Mouse (Mus musculus) gastrocnemius, postnatal 14 days (tissue): Measurements from ENCODE around the gene Lysmd1. TPM values are rescaled to one million over a fixed set of nuclear protein-coding genes. Genes with fewer than 3 reads are reported as not detected.
A peak's percentile ranks its signal among the peaks of the same experiment; 100 is the strongest.
"Not testable (repeated sequence)": the region's sequence is repeated elsewhere in the genome, so short reads cannot be mapped to it uniquely, and the experiment has no call there.

Experiments used
- DNase-seq: peaks from one replicate; pipeline ENCODE4 v3.0.0; 2021; ENCODE audit warnings: mixed read lengths
- intact Hi-C: fragments of 180-260 bp; cut with DNase I; formaldehyde crosslinking; loops from one replicate; pipeline ENCODE4 v1.15.1; 2025; ENCODE audit warnings: low total_unique reads
- long read RNA-seq, 2 experiments: library from polyadenylated mRNA; stranded (forward); transcript quantifications; one replicate each; pipeline ENCODE4 v2.0.0; 2021
- total RNA-seq, 2 experiments: library from RNA; stranded (reverse); gene quantifications; 2 replicates each; pipeline ENCODE4 v1.2.3; 2021

The Lysmd1 gene
- 1 to 10 TPM; 7.4 to 8.4 TPM for total RNA-seq
- long read RNA-seq, experiment 1, transcript Lysmd1-201 (3 exons, 2,394 nt) = major isoform, 11 of 15 reads
- long read RNA-seq, experiment 1, partial matches to known transcripts = 1 of 15 reads
- long read RNA-seq, experiment 1, other reads (novel, unspliced or antisense) = 3 of 15 reads
- long read RNA-seq, experiment 2, transcript Lysmd1-201 (3 exons, 2,394 nt) = major isoform, 16 of 19 reads
- long read RNA-seq, experiment 2, partial matches to known transcripts = 3 of 19 reads
- long read RNA-seq, experiment 2, other reads (novel, unspliced or antisense) = 0 of 19 reads

GRCm38 (mm10) chr3:95133680-95134101 lies at the start of gene Lysmd1, which contains the start of gene Scnm1:
TSS of gene Lysmd1 (plus strand) at chr3:95134088.
TSS of gene Scnm1 (minus strand) at chr3:95134011.
- DNase-seq = peak; percentile 89
- intact Hi-C loops = no loop called here

DNA sequence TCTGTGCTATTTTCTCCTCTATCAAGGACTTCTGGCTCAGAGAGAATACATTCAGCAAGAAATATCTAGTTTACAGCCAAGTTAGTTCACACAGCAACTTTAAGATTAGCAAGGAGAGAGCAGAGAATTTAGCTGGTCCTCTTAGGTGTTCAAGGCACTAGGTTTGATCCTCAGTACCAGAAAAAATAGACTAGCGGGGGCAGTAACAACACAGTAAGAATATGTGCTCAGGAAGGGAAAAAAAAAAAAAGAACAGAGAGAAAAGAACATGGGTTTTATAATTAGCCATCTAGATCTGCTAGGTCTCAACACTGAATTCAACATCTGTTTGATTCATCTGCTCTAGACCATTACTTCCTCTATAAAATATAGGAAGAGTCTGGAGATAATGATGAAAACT lies 45.8 kb upstream of the Lysmd1 start:
- DNase-seq = no peak
- intact Hi-C loops = no loop called here

DNA sequence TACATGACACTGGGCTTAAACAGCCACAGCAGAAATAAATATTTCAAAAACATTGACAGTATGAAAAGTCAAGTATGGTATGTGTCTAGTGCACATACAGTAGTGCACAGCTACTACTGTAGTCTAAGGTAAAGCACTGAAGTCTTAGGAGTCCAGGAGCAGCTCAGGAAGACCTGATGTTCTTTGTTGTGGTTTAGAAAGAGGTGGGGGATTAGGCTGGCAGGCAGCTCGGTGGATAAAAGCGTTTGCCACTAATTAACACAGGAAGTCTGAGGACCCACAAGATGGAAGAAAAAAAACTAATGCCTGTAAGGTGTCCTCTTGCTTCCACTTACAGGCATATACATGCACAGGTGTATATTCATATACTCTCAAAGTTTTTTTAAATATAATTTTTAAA lies 33.0 kb upstream of the Lysmd1 start:
- intact Hi-C loops = no loop called here

DNA sequence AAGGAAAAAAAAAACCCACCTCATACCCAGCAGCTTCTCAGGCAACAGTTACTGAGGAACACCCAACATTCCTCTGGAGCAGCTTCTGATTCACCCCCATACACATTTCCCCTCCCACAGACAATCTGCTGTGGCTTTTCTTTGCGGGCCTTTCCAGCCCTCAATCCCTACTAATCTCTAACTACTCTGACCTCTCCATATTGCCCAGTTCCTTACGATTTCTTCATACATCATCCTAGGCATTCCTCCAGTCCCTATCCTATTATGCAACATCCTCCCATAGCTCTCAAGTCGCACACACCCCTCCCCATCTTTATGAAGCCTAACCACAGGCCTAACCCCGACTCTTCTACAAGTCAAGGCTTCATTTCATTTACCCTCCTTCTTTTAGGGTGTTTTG lies 28.8 kb upstream of the Lysmd1 start:
- DNase-seq = no peak
- intact Hi-C loops = no loop called here

More for the DNA sequence above, 33.0 kb upstream of the Lysmd1 start:
- DNase-seq = no peak

GRCm38 (mm10) chr3:95105586-95106337 lies 28.1 kb upstream of the Lysmd1 start:
- intact Hi-C loops = no loop called here
- no peak for DNase-seq

DNA sequence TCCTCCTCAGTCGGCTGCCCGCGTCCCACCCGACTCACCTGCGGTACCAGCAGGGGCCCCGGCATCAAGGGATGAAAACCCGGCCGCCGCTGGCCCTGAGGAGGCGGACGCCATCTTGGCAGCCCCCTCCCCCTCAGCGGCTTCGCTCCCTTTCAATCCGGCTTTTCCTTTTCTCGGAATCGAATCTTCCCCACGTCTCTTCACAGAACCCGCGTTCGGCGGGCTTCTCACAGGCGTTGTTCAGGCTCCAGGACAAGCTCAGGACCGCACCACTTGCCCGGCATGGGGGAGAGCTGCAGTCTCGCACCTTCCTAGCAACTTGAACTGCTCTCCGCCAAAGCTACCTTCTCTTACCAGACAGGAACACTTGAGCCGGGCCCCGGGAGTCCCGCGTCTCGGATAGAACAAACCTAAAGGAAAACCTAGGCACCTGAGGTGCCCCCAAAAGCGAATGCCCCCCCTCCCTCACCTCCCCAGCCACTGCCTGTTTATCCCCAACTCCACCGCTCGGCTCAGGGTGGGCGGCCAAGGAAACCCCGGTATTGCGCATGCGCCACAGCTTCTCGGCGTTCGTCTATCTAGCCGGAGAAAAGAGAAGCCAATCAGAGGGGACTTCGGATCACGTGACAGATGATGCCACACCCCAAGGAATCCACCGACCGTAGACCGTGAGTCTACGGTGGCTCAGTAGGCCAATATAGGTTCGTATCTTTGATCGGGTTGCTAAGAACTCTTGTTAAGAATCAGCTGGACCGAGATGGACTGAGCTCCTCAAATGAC lies 27.4 kb upstream of the Lysmd1 start, which contains the start of gene Pip5k1a:
Gene Pip5k1a (minus strand): TSS at position 593 of the 780 bp plus-strand sequence.
- DNase-seq = peak; percentile 97
- intact Hi-C loops = no loop called here

DNA sequence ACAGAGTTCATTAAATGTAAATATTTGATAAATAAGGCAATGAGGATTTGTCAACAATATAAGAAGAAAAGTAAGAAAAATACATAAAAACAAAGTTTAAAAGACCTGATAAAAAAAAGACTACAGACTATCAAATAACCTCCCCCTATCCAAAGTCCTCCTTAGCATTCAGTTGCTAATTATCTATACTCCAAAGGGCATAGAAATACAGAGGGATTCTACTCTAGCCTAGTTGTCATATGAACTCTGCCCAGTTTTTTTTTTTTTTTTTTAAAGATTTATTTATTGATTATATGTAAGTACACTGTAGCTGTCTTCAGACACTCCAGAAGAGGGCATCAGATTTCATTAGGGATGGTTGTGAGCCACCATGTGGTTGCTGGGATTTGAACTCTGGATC lies 26.6 kb upstream of the Lysmd1 start:
- DNase-seq, intact Hi-C loops: not testable (repeated sequence)

DNA sequence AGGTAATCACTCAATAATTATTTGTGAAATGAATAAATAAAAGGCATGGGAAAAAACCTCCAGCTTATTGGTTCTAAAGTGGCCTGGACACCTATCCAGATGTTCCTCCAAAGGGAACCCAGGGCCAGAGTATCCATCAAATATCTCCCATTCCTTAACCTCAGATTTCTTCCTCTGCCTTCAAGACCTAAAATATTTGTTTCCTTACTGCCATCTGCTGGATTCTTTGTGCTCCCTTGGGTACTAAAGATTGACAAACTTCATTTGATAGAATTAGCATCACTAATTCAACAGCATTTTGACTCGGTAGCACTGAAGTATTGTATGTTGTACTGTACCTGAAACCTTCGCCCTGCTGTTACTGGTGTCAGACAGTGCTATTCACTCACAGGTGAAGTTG lies 26.0 kb upstream of the Lysmd1 start:
- intact Hi-C loops = no loop called here
- DNase-seq = no peak

DNA sequence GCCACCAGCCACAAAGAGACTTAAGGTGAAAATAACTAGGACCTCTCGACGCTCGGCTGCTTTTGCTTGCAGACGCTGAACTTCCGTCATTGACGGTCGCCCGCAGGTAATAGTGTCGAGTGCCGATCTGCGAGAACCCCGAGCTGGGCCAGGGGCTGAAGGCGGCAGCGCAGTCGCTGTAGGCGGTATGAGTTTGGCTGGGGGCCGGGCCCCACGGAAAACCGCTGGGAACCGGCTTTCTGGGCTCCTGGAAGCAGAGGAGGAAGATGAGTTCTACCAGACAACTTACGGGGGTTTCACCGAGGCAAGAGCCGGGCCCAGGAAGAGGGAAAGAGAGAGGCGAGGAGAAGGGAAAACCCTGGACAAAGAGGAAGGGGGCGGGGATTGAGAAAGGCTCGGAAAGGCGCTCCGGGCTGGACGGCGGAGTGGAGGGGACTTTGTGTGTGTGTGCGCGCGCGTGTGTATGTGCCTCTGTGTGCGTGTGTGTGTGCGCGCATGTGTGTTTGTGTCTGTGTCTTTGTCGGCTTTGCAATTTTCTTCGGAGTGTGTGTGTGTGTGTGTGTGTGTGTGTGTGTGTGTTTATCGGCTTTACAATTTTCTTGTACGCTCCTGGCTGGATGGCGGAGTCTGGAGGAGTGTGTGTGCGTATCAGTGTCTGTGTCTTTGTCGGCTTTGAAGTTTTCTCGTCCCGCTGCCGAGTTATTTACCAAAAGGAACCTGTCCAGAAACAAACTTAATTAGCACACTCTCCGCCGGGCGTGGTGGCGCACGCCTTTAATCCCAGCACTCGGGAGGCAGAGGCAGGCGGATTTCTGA lies 22.8 kb upstream of the Lysmd1 start, which contains the start of gene Vps72:
Gene Vps72 (plus strand): TSS at position 112 of the 816 bp plus-strand sequence.
- DNase-seq = peak; percentile 90
- intact Hi-C loops = no loop called here

DNA sequence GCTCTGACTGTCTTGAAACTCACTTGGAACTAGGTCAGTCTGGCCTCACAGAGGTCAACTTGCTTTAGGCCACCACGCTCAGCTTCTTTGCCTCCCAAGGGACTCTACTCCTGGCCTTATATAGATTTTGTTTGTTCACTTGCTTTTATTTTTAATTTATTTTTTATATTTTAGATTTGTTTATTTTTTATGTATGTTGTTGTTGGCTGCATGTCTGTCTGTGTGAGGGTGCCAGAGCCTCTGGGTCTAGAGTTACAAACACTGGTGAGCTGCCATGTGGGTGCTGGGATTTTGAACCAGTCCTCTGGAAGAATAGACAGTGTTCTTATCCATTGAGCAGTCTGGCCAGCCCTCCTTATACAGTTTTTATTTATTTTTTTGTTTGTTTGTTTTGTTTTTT lies 21.1 kb upstream of the Lysmd1 start:
- intact Hi-C loops = no loop called here
- DNase-seq = no peak

DNA sequence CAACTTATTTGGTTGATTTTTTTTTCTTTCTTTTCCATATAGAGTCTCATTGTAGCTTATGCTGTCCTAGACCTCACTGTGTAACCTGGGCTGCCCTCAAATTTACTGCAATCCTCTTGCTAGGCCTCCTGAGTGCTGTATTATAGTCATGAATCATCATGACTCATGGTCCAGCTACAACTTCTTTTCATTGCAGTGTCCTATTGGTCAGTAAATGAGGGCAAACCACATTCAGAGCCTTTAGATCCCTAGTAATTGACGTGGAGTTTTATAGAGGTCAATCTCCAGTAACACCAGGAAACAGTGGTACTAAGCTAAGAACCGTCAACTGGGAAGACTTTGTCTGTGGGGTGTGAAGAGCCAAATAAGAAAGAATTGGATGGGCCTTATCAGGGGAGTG lies 16.1 kb upstream of the Lysmd1 start:
- no peak for DNase-seq
- intact Hi-C loops = no loop called here

DNA sequence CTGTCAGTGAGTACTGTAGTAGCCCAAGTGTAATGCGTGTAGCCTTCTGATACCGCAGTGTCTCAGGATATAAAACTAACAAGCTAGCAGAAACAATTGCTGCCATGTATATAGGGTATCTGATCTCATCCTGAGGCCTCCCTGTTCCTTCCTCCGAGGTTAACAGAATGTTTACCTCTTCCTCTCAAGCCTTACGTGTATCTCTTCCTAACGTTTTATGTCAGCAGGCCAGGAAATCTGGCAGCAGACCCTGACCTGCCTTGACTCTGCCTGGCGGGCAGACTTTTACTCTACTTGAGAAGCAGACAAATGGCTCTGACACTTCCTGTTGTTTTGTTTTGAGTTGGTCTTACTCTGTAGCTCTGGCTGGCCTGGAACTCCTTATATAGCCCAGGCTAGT lies 12.3 kb upstream of the Lysmd1 start:
- DNase-seq = no peak
- intact Hi-C loops = no loop called here

DNA sequence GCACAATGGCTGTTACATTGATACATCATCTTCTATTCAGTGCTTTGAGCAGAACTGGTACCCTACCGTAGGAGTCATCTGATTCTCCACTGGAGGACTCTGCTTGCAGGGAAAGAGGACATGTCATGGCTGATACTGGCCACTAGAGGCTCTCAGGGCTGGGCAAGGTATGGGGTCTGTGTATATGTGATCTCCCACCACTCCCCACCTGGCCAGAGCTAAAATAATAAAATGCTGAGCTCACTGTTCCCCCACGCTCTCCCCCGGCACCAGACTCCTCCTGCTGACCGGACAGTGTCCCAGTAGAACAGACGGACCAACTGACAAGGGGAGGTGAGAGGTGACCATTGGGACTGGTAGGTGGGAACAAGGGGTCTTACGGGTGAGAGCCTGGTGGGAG lies 9.6 kb upstream of the Lysmd1 start, which contains the start of gene Tmod4:
Gene Tmod4 (plus strand): TSS at position 231 of the 400 bp plus-strand sequence.
- DNase-seq = peak; percentile 59
- intact Hi-C loops = no loop called here

DNA sequence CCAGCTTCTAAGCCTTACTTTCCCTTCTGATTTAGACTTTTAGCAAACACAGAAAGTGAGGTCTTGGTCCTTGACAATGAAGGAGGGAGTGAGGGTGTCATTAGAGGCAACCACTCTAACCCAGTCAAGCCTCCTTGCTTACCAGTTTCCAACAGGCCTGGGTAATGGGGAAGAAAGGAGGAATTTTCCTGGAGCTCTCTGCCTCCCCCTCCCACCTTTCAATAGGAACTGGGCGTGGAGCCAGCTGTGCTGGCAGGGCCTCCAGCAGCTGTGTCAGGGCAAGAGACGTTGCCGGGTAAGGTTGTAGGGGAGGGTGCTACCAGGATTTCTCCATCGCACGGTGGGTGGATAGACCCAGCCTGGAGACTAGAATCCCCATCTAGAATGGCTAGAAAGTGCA lies 8.9 kb upstream of the Lysmd1 start:
- DNase-seq = peak; percentile 81
- intact Hi-C loops = no loop called here

- DNase-seq = peak; percentile 58
- intact Hi-C loops = no loop called here
Observed at GRCm38 (mm10) chr3:95129226-95129651, 4.6 kb upstream of the Lysmd1 start.

DNA sequence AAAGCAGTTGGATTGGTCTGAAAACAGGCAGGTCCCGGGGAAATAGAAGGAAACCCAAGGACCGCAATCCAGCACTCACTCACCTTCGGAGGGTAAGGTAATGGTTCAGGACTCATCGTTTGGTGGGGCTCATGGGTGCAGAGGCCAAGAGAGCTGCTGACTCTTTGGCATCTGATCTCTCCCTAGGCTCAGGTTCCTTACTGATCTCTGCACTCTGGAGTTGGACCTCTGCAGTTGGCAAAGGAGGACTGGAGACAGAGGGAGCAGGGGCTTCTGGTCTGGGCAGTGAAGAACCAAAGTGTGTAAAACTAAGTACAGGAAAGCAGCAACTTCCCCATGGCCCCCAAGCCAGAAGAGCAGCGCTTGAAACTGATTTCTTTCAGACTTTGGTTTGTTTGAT lies 3.8 kb upstream of the Lysmd1 start:
- intact Hi-C loops = no loop called here
- no peak for DNase-seq

GRCm38 (mm10) chr3:95132389-95132788 lies 1.5 kb upstream of the Lysmd1 start:
- DNase-seq, intact Hi-C loops: not testable (repeated sequence)

- DNase-seq = no peak
- intact Hi-C loops = no loop called here
Observed at GRCm38 (mm10) chr3:95133176-95133575, 712 bp upstream of the Lysmd1 start.

GRCm38 (mm10) chr3:95134133-95134532 lies 245 bp downstream of the Lysmd1 start:
- intact Hi-C loops, DNase-seq: not testable (repeated sequence)
